Mouse (Mus musculus) limb, embryonic 12.5 days (tissue): ENCODE results near the gene Tmem255a. TPM values are rescaled to one million over a fixed set of nuclear protein-coding genes. Genes with fewer than 3 reads are reported as not detected.
"Not testable (repeated sequence)": the region's sequence is repeated elsewhere in the genome, so short reads cannot be mapped to it uniquely, and the experiment has no call there.

ENCODE experiments used
- ATAC-seq: fragments of 200-750 bp; cut with Nextera tagmentation; 2 replicates; pipeline ENCODE4 v1.8.0; 2017; ENCODE audit warnings: low read depth, moderate TSS enrichment; ENCODE audit not compliant: insufficient number of reproducible peaks, insufficient read depth, low FRiP score, low TSS enrichment
- H3K27ac ChIP-seq: fragments of 300-500 bp; sonication (generic); 2 replicates; pipeline ENCODE4 v1.5.1; 2016; ENCODE audit warnings: mild to moderate bottlenecking, moderate library complexity
- H3K27me3 ChIP-seq: fragments of 300-500 bp; sonication (generic); 2 replicates; pipeline ENCODE4 v1.6.1; 2016; ENCODE audit warnings: mild to moderate bottlenecking, moderate library complexity
- H3K36me3 ChIP-seq: fragments of 300-500 bp; sonication (generic); 2 replicates; pipeline ENCODE4 v1.6.1; 2016; ENCODE audit warnings: mild to moderate bottlenecking, moderate library complexity
- H3K4me1 ChIP-seq: fragments of 300-500 bp; sonication (generic); replicated peaks from 2 replicates; pipeline ENCODE4 v1.6.1; 2016
- H3K4me2 ChIP-seq: fragments of 300-500 bp; sonication (generic); 2 replicates; pipeline ENCODE4 v1.6.1; 2016; ENCODE audit warnings: mild to moderate bottlenecking, moderate library complexity
- H3K4me3 ChIP-seq: fragments of 300-500 bp; sonication (generic); replicated peaks from 2 replicates; pipeline ENCODE4 v1.5.1; 2016; ENCODE audit warnings: mild to moderate bottlenecking
- H3K9ac ChIP-seq: fragments of 300-500 bp; sonication (generic); replicated peaks from 2 replicates; pipeline ENCODE4 v1.6.1; 2016; ENCODE audit warnings: mild to moderate bottlenecking, moderate library complexity
- H3K9me3 ChIP-seq: fragments of 300-500 bp; sonication (generic); 2 replicates; pipeline ENCODE4 v1.6.1; 2016; ENCODE audit warnings: mild to moderate bottlenecking, moderate library complexity
- WGBS: fragments of 180-500 bp; shearing (Covaris S2); methylation state at CpG from one replicate; pipeline ENCODE4 v1.1.7; 2016; 5-methylcytosine and 5-hydroxymethylcytosine counted together
- polyA plus RNA-seq: library from polyadenylated mRNA; unstranded; fragments of >200 nt; fragmentation: Nextera tagmentation; extraction: Ambion mirVana; gene quantifications from 2 replicates; pipeline ENCODE4 v1.2.1, GENCODE M21; 2016

The Tmem255a gene
- polyA plus RNA-seq, 1 experiment from 2014 or later: 23.7 TPM

GRCm38 (mm10) chrX:38207392-38207791 is 44.8 kb downstream of the Tmem255a start:
- Histone ChIP-seq H3K9ac (no peak overlapping the region), H3K36me3 (no peaks in the 10 kb centered on the region), H3K27ac (no peak overlapping the region), H3K4me1 (no peaks in the 10 kb centered on the region), H3K27me3 (no peaks in the 10 kb centered on the region), H3K9me3 (no peaks in the 10 kb centered on the region), H3K4me3 (no peak overlapping the region), H3K4me2 (no peak overlapping the region)
- no peak for ATAC-seq
- 86% methylated on average over 1 of the region's 1 CpGs for WGBS

GRCm38 (mm10) chrX:38201816-38202215 is 50.4 kb downstream of the Tmem255a start:
- no peak overlapping the region for H3K9ac ChIP-seq
- H3K27me3 ChIP-seq: no peaks in the 10 kb centered on the region
- H3K4me1 ChIP-seq: no peaks in the 10 kb centered on the region
- H3K27ac ChIP-seq: no peak overlapping the region
- WGBS: 61% methylated on average over 2 of the region's 2 CpGs
- no peaks in the 10 kb centered on the region for H3K9me3 ChIP-seq
- H3K4me2 ChIP-seq: no peak overlapping the region
- ATAC-seq: no peak
- H3K36me3 ChIP-seq: no peaks in the 10 kb centered on the region
- H3K4me3 ChIP-seq: no peak overlapping the region

GRCm38 (mm10) chrX:38190458-38190764 is 61.8 kb downstream of the Tmem255a start:
- peak overlapping the region; percentile 84; the same call in 1 of the 2 replicates for H3K27ac ChIP-seq
- ATAC-seq: 0 out of 2 replicates have a peak, but pooled peaks have one; percentile 39
- H3K9ac ChIP-seq: peak overlapping the region; percentile 75
- H3K4me3 ChIP-seq: peak overlapping the region; percentile 61
- H3K4me1 ChIP-seq: no peaks in the 10 kb centered on the region
- peak overlapping the region; percentile 62 for H3K4me2 ChIP-seq
- no peaks in the 10 kb centered on the region for H3K9me3 ChIP-seq
- H3K27me3 ChIP-seq: no peaks in the 10 kb centered on the region
- 27% methylated on average over 3 of the region's 3 CpGs for WGBS
- peaks cover 14% of the 10 kb centered on the region; the same call in 1 of the 2 replicates for H3K36me3 ChIP-seq

GRCm38 (mm10) chrX:38189552-38190457 is 62.4 kb downstream of the Tmem255a start, which contains the start of gene Zbtb33:
Zbtb33 (plus strand) TSS chrX:38189793.
- WGBS: 23% methylated on average over 72 of the region's 72 CpGs
- peak; percentile 93 for ATAC-seq
- H3K27ac ChIP-seq: peak within 1 kb of the TSS; percentile 84

GRCm38 (mm10) chrX:38185520-38185919 is 66.7 kb downstream of the Tmem255a start:
- H3K4me3 ChIP-seq: no peak overlapping the region
- no peak for ATAC-seq

More at GRCm38 (mm10) chrX:38189552-38190457, 62.4 kb downstream of the Tmem255a start, which contains the start of gene Zbtb33:
- Histone ChIP-seq H3K27me3 (no peaks in the 10 kb centered on the region), H3K36me3 (peaks cover 14% of the 10 kb centered on the region; the same call in 1 of the 2 replicates), H3K4me1 (no peaks in the 10 kb centered on the region), H3K4me3 (peak within 1 kb of the TSS; percentile 61), H3K9me3 (no peaks in the 10 kb centered on the region), H3K9ac (peak within 1 kb of the TSS; percentile 75), H3K4me2 (peak within 1 kb of the TSS; percentile 62)

GRCm38 (mm10) chrX:38181608-38182258 is 70.5 kb downstream of the Tmem255a start:
- H3K27me3 ChIP-seq: no peaks in the 10 kb centered on the region
- peak; percentile 58; the same call in 1 of the 2 replicates for ATAC-seq
- H3K4me1 ChIP-seq: no peaks in the 10 kb centered on the region
- peak overlapping the region; percentile 65 for H3K4me2 ChIP-seq
- H3K27ac ChIP-seq: no peak overlapping the region
- H3K9ac ChIP-seq: no peak overlapping the region
- peak overlapping the region; percentile 42 for H3K4me3 ChIP-seq
- no peaks in the 10 kb centered on the region for H3K36me3 ChIP-seq
- H3K9me3 ChIP-seq: peaks cover 5% of the 10 kb centered on the region
- 17% methylated on average over 14 of the region's 15 CpGs for WGBS

More at GRCm38 (mm10) chrX:38185520-38185919, 66.7 kb downstream of the Tmem255a start:
- Histone ChIP-seq H3K36me3 (no peaks in the 10 kb centered on the region), H3K27ac (no peak overlapping the region), H3K9me3 (no peaks in the 10 kb centered on the region), H3K4me1 (no peaks in the 10 kb centered on the region), H3K4me2 (no peak overlapping the region), H3K27me3 (no peaks in the 10 kb centered on the region), H3K9ac (no peak overlapping the region)
- WGBS: 42% methylated on average over 2 of the region's 2 CpGs

GRCm38 (mm10) chrX:38180656-38181607 is 71.3 kb downstream of the Tmem255a start:
- H3K27ac ChIP-seq: no peak overlapping the region

GRCm38 (mm10) chrX:38179891-38180310 is 72.3 kb downstream of the Tmem255a start:
- not testable (repeated sequence) for ATAC-seq, H3K9me3 ChIP-seq, H3K36me3 ChIP-seq, H3K27me3 ChIP-seq, H3K27ac ChIP-seq, H3K4me1 ChIP-seq
- H3K4me3 ChIP-seq: peak overlapping the region; percentile 27
- WGBS: 26% methylated on average over 19 of the region's 19 CpGs
- H3K4me2 ChIP-seq: peak overlapping the region; percentile 65
- 0 out of 2 replicates have a peak overlapping the region, but pooled peaks have one; percentile 27 for H3K9ac ChIP-seq

More at GRCm38 (mm10) chrX:38180656-38181607, 71.3 kb downstream of the Tmem255a start:
- H3K4me1 ChIP-seq: no peaks in the 10 kb centered on the region
- no peaks in the 10 kb centered on the region for H3K27me3 ChIP-seq
- WGBS: 20% methylated on average over 38 of the region's 38 CpGs
- no peaks in the 10 kb centered on the region for H3K36me3 ChIP-seq
- peak overlapping the region; percentile 34; the same call in 1 of the 2 replicates for H3K9ac ChIP-seq
- peak; percentile 72 for ATAC-seq
- H3K4me2 ChIP-seq: peak overlapping the region; percentile 65
- H3K4me3 ChIP-seq: peak overlapping the region; percentile 42
- H3K9me3 ChIP-seq: peaks cover 5% of the 10 kb centered on the region

- Histone ChIP-seq H3K27me3 (no peaks in the 10 kb centered on the region), H3K4me1 (no peaks in the 10 kb centered on the region), H3K9ac (no peak overlapping the region), H3K4me2 (no peak overlapping the region), H3K9me3 (no peaks in the 10 kb centered on the region), H3K4me3 (no peak overlapping the region), H3K36me3 (no peaks in the 10 kb centered on the region), H3K27ac (no peak overlapping the region)
- no peak for ATAC-seq
- WGBS: 82% methylated on average over 4 of the region's 4 CpGs
Measured at GRCm38 (mm10) chrX:38166592-38166991, 85.6 kb downstream of the Tmem255a start.

GRCm38 (mm10) chrX:38166064-38166463 is 86.2 kb downstream of the Tmem255a start:
- H3K9me3 ChIP-seq: no peaks in the 10 kb centered on the region
- 77% methylated on average over 9 of the region's 9 CpGs for WGBS
- no peak overlapping the region for H3K4me3 ChIP-seq
- H3K4me1 ChIP-seq: no peaks in the 10 kb centered on the region
- no peak overlapping the region for H3K27ac ChIP-seq
- no peak overlapping the region for H3K9ac ChIP-seq
- no peaks in the 10 kb centered on the region for H3K36me3 ChIP-seq
- ATAC-seq: no peak
- no peak overlapping the region for H3K4me2 ChIP-seq
- H3K27me3 ChIP-seq: no peaks in the 10 kb centered on the region
